Mouse (Mus musculus) inflammation-experienced regulatory T-cells (primary cell): Measurements from ENCODE around the gene Rhof. TPM values are rescaled to one million over a fixed set of nuclear protein-coding genes. Genes with fewer than 3 reads are reported as not detected.

Experiments
- polyA plus RNA-seq, 2 experiments: library from polyadenylated mRNA; unstranded; fragments of 100-300 nt; shearing (Covaris generic); gene quantifications; one replicate each; pipeline ENCODE4 v1.2.1; 2017

Rhof gene
- polyA plus RNA-seq, result 100 to 1,000 TPM; 197 to 225 TPM

DNA sequence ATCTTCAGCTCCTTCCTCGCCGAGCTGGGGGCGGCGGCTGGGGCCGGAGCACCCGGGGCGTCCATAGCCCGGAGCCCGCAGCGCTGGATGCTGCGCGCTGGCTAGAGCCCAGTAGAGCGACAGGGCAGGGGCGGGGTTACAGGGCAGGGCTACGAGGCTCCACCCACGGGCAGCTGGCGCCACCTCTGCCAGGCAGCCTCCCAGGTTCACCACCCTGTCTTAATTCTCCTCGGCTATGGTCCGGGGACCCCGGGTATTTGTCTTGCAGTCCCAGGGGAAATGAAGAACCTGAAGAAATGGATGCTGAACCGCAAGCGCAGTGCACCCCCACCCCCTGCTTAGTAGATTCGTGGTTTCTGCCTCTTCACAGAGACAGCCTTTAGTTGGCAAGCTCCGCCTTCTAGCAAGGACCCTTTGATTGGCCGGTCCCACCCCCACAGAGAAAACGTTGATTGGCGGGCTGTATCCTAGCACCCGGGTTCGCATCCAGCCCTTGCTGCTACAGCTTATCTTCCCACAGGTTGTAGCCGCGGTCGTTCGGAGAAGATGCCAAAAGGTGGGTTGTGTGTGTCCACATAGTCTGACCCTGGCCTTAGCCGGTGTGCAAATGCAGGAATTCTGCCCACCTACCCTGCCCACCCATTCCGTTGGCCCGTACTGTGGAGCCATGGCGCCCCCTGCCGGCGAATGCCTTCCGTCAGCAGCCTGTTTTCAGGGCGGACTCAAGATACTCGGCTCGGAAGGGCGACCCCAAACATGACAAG, at the start of gene Rhof:
Gene Rhof, minus strand, starts transcription at position 385 of the 764 bp plus-strand sequence.

DNA sequence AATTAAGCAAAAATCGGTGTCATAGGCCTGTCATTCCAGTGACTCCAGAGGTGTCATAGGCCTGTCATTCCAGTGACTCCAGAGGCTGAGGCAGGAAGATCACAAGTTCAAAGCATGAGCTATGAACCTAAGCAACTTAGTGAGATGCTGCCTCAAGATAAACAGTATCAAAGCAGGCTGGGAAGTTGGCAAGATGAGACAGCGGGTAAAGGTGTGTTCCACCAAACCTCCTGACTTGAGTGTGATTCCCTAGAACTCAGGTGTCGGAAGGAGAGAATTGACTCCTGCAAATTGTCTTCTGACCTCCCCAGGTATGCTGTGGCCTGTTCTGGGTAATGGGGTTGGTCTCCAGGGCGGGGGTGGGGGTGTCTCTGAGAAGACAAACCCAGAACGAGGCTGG, 36.8 kb upstream of the Rhof start, which contains the start of gene Psmd9:
Gene Psmd9, plus strand, starts transcription at position 130 of the 400 bp plus-strand sequence.

DNA sequence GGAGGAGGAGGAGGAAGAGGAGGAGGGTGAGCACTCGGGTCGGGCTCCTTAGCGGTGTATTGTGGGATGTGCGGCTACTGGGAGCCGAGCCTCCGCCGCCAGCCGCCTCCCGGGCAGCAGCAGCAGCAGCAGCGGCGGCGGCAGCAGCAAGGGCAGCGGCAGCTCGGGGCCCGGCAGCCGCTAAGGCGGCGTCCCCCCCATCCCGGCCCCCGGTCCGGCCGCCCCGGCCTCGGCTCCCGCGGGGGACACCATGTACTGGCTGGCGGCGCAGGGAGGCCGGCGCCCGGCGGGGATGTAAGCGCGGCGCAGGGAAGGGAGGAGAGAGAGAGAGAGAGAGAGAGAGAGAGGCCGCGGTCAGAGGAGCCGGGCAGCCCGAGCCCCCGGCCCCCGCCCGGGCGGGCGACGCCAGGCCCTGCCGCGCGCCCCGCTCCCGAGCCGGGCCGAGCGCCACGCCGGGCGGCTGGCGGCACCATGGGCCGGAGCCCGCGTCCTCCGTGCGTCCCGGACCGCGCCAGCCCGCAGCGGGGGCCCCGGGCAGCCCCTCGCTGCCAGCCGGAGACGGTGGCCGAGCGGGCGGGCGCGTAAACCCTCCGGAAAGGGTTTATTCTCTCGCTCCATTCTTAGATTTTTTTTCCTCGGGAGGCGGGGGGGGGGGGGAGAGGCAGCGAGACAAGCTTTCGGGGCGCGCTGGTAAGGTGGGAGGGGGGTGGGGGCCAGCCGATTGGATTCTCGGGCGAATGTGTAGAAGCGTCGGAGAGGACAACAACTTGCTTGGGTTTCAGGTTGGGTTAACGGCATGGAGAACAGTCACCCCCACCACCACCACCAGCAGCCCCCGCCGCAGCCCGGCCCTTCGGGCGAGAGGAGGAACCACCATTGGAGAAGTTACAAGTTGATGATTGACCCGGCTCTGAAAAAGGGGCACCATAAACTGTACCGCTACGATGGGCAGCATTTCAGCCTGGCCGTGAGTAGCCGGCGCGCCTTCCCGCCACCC, 10.0 kb upstream of the Rhof start, which contains the start of gene Setd1b:
Gene Setd1b, plus strand, starts transcription at position 33 of the 997 bp plus-strand sequence.

DNA sequence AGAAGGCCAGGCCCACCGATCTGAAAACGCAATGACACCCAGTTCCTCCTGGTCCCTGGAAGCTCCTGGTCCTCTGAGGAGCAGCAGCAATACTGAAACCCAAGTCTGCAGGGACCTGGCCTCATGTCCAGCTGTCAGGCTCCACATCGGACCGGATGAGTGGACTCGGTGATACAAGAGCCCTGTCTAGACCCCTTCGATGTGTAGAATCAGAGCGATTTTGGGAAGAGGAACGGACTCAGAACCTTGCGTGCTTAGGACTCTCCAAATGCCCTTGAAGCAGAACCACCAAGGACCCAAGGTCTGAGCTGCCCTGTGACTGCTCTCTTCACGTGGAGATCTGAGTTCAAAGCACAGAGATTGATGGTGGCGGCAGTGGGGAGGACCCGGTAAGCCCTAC, 64.4 kb downstream of the Rhof start, which contains the start of gene Tmem120b:
Gene Tmem120b, plus strand, starts transcription at position 301 of the 400 bp plus-strand sequence.

Other genes starting within 250 kb of the Rhof start
- 10 to 100 TPM; 27.9 to 34.6 TPM for gene Kdm2b, start 142.9 kb downstream of the Rhof start, polyA plus RNA-seq
- gene Orai1, start 117.6 kb downstream of the Rhof start, polyA plus RNA-seq, result 100 to 1,000 TPM; 141 to 160 TPM
- gene Morn3, start 85.7 kb downstream of the Rhof start, polyA plus RNA-seq, result 1 to 10 TPM in 1 of 2 experiments, under 1 TPM in 1; 0.95 to 2.7 TPM
- 1 to 10 TPM; 5.2 to 7.4 TPM for gene Tmem120b, start 64.3 kb downstream of the Rhof start, polyA plus RNA-seq
- gene Setd1b, start 9.5 kb upstream of the Rhof start, polyA plus RNA-seq, result 1 to 10 TPM; 8.2 to 9.2 TPM
- gene Psmd9, start 36.7 kb upstream of the Rhof start, polyA plus RNA-seq, result 10 to 100 TPM; 47.8 to 56.9 TPM
- 1 to 10 TPM in 1 of 2 experiments, not detected in 1; 1.8 TPM for gene Hpd, start 50.0 kb upstream of the Rhof start, polyA plus RNA-seq
- gene Wdr66, start 119.4 kb upstream of the Rhof start, polyA plus RNA-seq, result 1 to 10 TPM; 1.8 to 3.1 TPM
- gene Bcl7a, start 211.1 kb upstream of the Rhof start, polyA plus RNA-seq, result 1 to 10 TPM; 6.6 to 7.8 TPM